Mouse (Mus musculus): ENCODE results near the gene Igsf3. TPM values are rescaled to one million over a fixed set of nuclear protein-coding genes. Genes with fewer than 3 reads are reported as not detected.

The Igsf3 gene
- total RNA-seq, 1 experiment = 22.9 TPM

DNA sequence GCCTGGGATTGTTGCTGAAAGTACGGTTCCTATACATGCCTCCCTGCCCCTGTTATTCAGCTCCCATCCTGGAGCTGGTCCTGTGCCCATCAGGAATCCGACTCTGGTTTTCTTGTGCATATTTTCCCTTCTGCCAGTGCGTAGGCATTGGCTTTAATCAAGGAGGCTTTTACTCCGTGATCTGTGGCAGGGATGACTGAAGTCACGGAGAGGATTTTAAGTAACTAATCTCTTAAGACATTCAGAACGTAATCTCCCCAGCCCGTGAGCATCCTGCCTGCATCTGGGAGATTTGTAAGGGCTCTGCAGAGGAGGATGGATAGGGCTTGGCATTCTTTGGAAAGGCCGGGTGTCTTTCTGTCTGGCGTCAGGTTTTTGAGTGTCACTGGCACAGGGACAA lies 13.6 kb downstream of the Igsf3 start:
- no peak for TF ChIP-seq ZNF384 (IDR thresholded peaks at IDR 0.05; ENCODE audit: low read depth, low read length)
- TF ChIP-seq CHD2 (IDR thresholded peaks at IDR 0.05; ENCODE audit: low read depth, low read length) = no peak
- TF ChIP-seq MAFK (IDR thresholded peaks at IDR 0.05; ENCODE audit: insufficient read depth, low read depth, low read length) = no peak
- no peak for TF ChIP-seq HCFC1 (IDR thresholded peaks at IDR 0.05; ENCODE audit: borderline replicate concordance, insufficient read depth, low read length)
- no peak for TF ChIP-seq ZC3H11A (IDR thresholded peaks at IDR 0.05; ENCODE audit: borderline replicate concordance, low read depth, low read length)
- H3K4me3 ChIP-seq (ENCODE audit: insufficient read depth in 1 of 2, low read depth in 1 of 2, low read length in 2 of 2, poor library complexity in 1 of 2, severe bottlenecking in 1 of 2) = no peak overlapping the region
- no peaks in the 10 kb centered on the region; the same call in 1 of the 2 replicates for H3K36me3 ChIP-seq (ENCODE audit: control insufficient read depth, insufficient read depth, low read length, poor library complexity, severe bottlenecking)
- in situ Hi-C loops (cut with MboI; ENCODE audit: low sequenced_read_pairs in 2 of 2, unreplicated experiment in 2 of 2) = no loop called here
- DNase-seq (ENCODE audit: low read depth, low spot score) = no peak
- peaks cover 9 to 34% of the 10 kb centered on the region in 2 experiments for H3K4me1 ChIP-seq (ENCODE audit: control insufficient read depth in 2 of 2, insufficient read depth in 2 of 2, low read length in 2 of 2, poor library complexity in 1 of 2)
- H3K9ac ChIP-seq (ENCODE audit: insufficient read depth, low read depth, low read length, poor library complexity, severe bottlenecking) = no peak overlapping the region
- no peaks in the 10 kb centered on the region for H3K9me3 ChIP-seq (ENCODE audit: control insufficient read depth, insufficient read depth, low read depth, low read length)
- no peak overlapping the region for H3K27ac ChIP-seq (ENCODE audit: insufficient read depth, low read depth, low read length, poor library complexity, severe bottlenecking)

DNA sequence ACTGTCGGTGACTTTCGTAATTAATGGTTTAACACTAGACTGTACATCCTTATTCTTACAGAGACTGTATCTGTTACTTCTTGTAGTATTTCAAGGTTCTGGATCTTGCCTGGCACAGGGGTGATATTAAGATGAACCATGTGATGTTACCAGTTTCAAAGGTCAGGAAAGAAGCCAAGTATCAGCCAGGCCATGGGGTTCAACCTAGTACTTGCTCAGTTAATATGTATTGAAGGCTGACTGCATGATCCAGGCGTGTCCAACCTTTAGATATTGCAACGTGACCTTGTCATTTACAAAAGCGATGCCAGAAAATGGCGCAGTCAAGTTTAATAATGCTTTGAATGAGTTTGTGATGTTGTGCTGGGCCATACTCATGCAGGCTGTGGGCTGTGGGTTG lies 15.1 kb downstream of the Igsf3 start:
- in situ Hi-C loops (cut with MboI; ENCODE audit: low sequenced_read_pairs in 2 of 2, unreplicated experiment in 2 of 2) = no loop called here
- Histone ChIP-seq H3K36me3 (ENCODE audit: control insufficient read depth, insufficient read depth, low read length, poor library complexity, severe bottlenecking) (no peaks in the 10 kb centered on the region; the same call in 1 of the 2 replicates), H3K9ac (ENCODE audit: insufficient read depth, low read depth, low read length, poor library complexity, severe bottlenecking) (no peak overlapping the region), H3K4me3 (ENCODE audit: insufficient read depth in 1 of 2, low read depth in 1 of 2, low read length in 2 of 2, poor library complexity in 1 of 2, severe bottlenecking in 1 of 2) (no peak overlapping the region), H3K4me1 (ENCODE audit: control insufficient read depth in 2 of 2, insufficient read depth in 2 of 2, low read length in 2 of 2, poor library complexity in 1 of 2) (peaks cover 7 to 41% of the 10 kb centered on the region in 2 experiments), H3K9me3 (ENCODE audit: control insufficient read depth, insufficient read depth, low read depth, low read length) (no peaks in the 10 kb centered on the region), H3K27ac (ENCODE audit: insufficient read depth, low read depth, low read length, poor library complexity, severe bottlenecking) (no peak overlapping the region)
- no peak for TF ChIP-seq ZNF384 (IDR thresholded peaks at IDR 0.05; ENCODE audit: low read depth, low read length)
- TF ChIP-seq CHD2 (IDR thresholded peaks at IDR 0.05; ENCODE audit: low read depth, low read length) = no peak
- TF ChIP-seq HCFC1 (IDR thresholded peaks at IDR 0.05; ENCODE audit: borderline replicate concordance, insufficient read depth, low read length) = no peak
- no peak for TF ChIP-seq MAFK (IDR thresholded peaks at IDR 0.05; ENCODE audit: insufficient read depth, low read depth, low read length)
- no peak for TF ChIP-seq ZC3H11A (IDR thresholded peaks at IDR 0.05; ENCODE audit: borderline replicate concordance, low read depth, low read length)
- DNase-seq (ENCODE audit: low read depth, low spot score) = no peak

DNA sequence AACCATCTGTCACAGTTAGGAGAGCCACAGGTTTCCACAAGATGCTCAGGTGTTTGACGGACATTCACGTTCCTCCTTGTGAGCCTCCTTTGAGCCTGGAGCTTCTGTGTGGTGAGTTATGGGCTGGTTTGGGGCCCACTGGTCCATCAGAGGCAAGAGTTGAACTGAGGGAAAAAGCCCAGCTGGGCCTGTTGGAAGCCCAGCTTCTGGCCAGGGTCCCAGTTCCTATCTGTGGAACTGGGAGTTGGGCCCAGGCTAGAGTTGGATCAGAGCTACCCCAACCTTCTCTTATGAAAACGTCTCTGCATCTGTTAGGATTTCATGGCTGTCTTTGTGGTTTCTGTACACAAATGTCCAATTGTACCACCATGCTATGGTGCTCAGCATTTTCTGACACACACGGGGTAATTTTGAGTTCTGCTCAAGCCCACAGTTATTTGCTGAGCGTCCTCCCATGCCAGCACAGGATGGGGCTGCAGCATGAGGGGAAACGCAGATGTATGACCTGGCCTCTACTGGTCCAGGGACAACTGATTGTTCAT lies 16.3 kb downstream of the Igsf3 start:
- Histone ChIP-seq H3K4me3 (ENCODE audit: insufficient read depth in 1 of 2, low read depth in 1 of 2, low read length in 2 of 2, poor library complexity in 1 of 2, severe bottlenecking in 1 of 2) (no peak overlapping the region), H3K4me1 (ENCODE audit: control insufficient read depth in 2 of 2, insufficient read depth in 2 of 2, low read length in 2 of 2, poor library complexity in 1 of 2) (peaks cover 6 to 49% of the 10 kb centered on the region in 2 experiments), H3K27ac (ENCODE audit: insufficient read depth, low read depth, low read length, poor library complexity, severe bottlenecking) (no peak overlapping the region), H3K9ac (ENCODE audit: insufficient read depth, low read depth, low read length, poor library complexity, severe bottlenecking) (no peak overlapping the region), H3K36me3 (ENCODE audit: control insufficient read depth, insufficient read depth, low read length, poor library complexity, severe bottlenecking) (no peaks in the 10 kb centered on the region; the same call in 1 of the 2 replicates), H3K9me3 (ENCODE audit: control insufficient read depth, insufficient read depth, low read depth, low read length) (no peaks in the 10 kb centered on the region)
- TF ChIP-seq CHD2 (IDR thresholded peaks at IDR 0.05; ENCODE audit: low read depth, low read length) = no peak
- TF ChIP-seq MAFK (IDR thresholded peaks at IDR 0.05; ENCODE audit: insufficient read depth, low read depth, low read length) = no peak
- no peak for TF ChIP-seq HCFC1 (IDR thresholded peaks at IDR 0.05; ENCODE audit: borderline replicate concordance, insufficient read depth, low read length)
- TF ChIP-seq ZC3H11A (IDR thresholded peaks at IDR 0.05; ENCODE audit: borderline replicate concordance, low read depth, low read length) = no peak
- no peak for TF ChIP-seq ZNF384 (IDR thresholded peaks at IDR 0.05; ENCODE audit: low read depth, low read length)
- in situ Hi-C loops (cut with MboI; ENCODE audit: low sequenced_read_pairs in 2 of 2, unreplicated experiment in 2 of 2) = no loop called here
- DNase-seq (ENCODE audit: low read depth, low spot score) = no peak

DNA sequence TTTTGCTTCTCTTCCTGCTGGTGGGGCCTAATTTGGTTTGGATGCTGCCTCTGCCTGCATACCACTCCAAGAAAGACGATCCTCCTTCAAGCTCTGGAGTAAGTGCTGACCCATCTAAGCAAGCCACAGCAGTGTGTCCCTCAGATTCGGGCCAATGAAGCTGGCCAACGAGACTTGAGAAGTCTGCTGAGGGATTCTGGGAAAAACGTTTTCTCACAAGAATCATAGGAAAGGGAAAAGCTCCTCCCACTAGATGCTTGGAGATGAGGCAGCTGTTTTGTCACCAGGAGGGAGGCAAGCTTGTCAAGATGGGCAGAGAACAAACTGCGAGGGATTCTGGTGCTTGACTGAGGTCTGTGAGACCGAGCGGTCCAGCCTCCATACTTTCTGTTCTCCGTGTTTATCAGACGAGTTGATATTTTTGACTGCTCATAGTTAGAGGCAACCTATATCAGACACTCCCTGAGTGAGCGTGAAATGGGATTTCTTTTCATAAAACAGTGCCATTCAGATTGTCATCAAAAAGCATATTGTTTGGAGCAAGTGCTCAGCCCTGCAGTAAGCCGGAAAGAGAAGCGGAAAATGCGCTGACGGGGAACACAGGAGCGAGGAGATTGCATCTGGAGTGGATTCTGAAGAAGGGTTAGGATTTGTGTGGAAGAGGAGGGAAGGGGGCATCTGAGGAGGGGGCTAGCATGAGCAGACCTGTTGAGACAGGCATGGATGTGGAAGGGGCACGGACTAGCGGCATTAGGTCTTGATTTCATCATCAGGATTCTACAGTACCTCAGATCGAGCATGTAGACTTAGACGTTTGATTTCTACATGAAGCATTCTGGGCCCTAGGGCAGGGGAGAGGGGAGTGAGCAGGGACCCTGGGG lies 17.0 kb downstream of the Igsf3 start:
- TF ChIP-seq ZC3H11A (IDR thresholded peaks at IDR 0.05; ENCODE audit: borderline replicate concordance, low read depth, low read length) (no peak), ZNF384 (IDR thresholded peaks at IDR 0.05; ENCODE audit: low read depth, low read length) (no peak), HCFC1 (IDR thresholded peaks at IDR 0.05; ENCODE audit: borderline replicate concordance, insufficient read depth, low read length) (no peak), CHD2 (IDR thresholded peaks at IDR 0.05; ENCODE audit: low read depth, low read length) (no peak), MAFK (IDR thresholded peaks at IDR 0.05; ENCODE audit: insufficient read depth, low read depth, low read length) (no peak)
- in situ Hi-C loops (cut with MboI; ENCODE audit: low sequenced_read_pairs in 2 of 2, unreplicated experiment in 2 of 2) = no loop called here
- no peak overlapping the region for H3K9ac ChIP-seq (ENCODE audit: insufficient read depth, low read depth, low read length, poor library complexity, severe bottlenecking)
- no peaks in the 10 kb centered on the region; the same call in 1 of the 2 replicates for H3K36me3 ChIP-seq (ENCODE audit: control insufficient read depth, insufficient read depth, low read length, poor library complexity, severe bottlenecking)
- no peak for DNase-seq (ENCODE audit: low read depth, low spot score)
- H3K9me3 ChIP-seq (ENCODE audit: control insufficient read depth, insufficient read depth, low read depth, low read length) = no peaks in the 10 kb centered on the region
- no peak overlapping the region for H3K4me3 ChIP-seq (ENCODE audit: insufficient read depth in 1 of 2, low read depth in 1 of 2, low read length in 2 of 2, poor library complexity in 1 of 2, severe bottlenecking in 1 of 2)
- no peak overlapping the region for H3K27ac ChIP-seq (ENCODE audit: insufficient read depth, low read depth, low read length, poor library complexity, severe bottlenecking)
- peaks cover 6 to 51% of the 10 kb centered on the region in 2 experiments; a peak in 3 of 4 replicates for H3K4me1 ChIP-seq (ENCODE audit: control insufficient read depth in 2 of 2, insufficient read depth in 2 of 2, low read length in 2 of 2, poor library complexity in 1 of 2)

All from ES-E14 (cell line).